ENCODE assay signal across 19 mouse cellular contexts in the genomic region with DNA sequence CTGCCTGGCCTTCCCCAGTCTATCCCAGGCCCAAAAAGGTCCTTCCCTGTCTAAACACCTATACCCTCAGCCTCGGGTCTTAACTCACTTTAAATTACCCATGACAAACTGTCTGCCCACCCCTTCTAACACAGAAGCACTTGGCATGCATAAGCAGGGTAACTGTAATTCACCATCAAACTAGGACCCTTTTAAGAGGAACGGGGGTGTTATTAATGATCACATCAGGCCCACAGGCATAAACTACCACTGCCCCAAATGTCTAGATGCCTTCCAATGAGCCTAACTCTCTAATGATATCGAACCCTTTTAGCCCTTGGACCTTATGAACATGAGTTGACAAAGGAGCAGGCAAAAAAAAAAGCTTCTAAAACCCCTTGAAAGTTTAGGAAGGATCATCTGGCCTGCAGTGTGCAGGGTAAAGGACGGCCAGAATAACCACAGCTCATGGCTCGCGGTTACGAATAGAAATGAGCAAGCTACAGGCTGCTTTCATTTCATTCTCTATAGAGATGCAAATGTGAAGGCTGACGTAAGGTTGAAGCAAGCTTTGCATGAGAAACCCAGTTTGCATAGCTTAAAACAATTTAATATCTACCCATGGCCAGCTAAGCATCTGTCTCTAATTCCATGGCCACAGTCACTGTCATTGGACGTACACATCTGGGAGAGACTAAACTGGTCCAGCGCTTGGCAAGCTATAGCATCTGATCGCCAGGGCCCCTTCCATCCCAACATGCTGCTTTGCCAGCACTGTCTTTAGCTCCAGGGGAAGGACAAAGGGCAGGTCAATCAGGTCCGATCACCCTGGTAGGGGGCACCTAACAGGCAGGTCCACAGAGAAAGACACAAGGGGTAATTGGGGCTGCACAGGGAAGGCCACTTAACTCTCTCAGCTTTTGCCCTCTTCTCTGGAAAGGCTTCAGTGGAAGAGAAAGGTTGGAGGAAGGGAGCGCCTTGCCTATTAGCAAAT.
DNase-seq lines count a peak whose midpoint lies in the region; ATAC-seq lines count a peak whose summit lies in the region.
"Had no signal": no experiment of that assay in that cellular context is flagged by ENCODE, and none has a peak within 500 bp of the region (broad histone marks: within the 10 kb centered on the region; RNA-seq: fewer than 3 reads in every experiment).

No protein-coding gene starts in this region.

- 81% methylated on average over 13 of the region's 13 CpGs for whole genome bisulfite sequencing in embryonic facial prominence, embryonic 10.5 days
- WGBS in forebrain, embryonic 14.5 days: 11% methylated on average over 13 of the region's 13 CpGs
- WGBS in midbrain, embryonic 14.5 days: 22% methylated on average over 13 of the region's 13 CpGs

- no peaks in the 10 kb centered on the region for H3K36me3 ChIP-seq in embryonic facial prominence, embryonic 10.5 days (replicated peaks)
- no peaks in the 10 kb centered on the region for H3K36me3 ChIP-seq in forebrain, embryonic 14.5 days (ENCODE audit: control insufficient read depth, insufficient read depth, low read length)
- H3K36me3 ChIP-seq in midbrain, embryonic 14.5 days (ENCODE audit: control insufficient read depth, insufficient read depth, low read length): no peaks in the 10 kb centered on the region
- H3K36me3 ChIP-seq: heart, embryonic 13.5 days; neural tube, embryonic 12.5 days had no signal

- no peak overlapping the region for H3K4me3 ChIP-seq in embryonic facial prominence, embryonic 10.5 days
- H3K4me3 ChIP-seq in forebrain, embryonic 14.5 days (ENCODE audit: low read depth, low read length): no peak overlapping the region
- no peak overlapping the region for H3K4me3 ChIP-seq in midbrain, embryonic 14.5 days (replicated peaks; ENCODE audit: low read depth, low read length)
- H3K4me3 ChIP-seq: heart, embryonic 13.5 days; layer of hippocampus, adult 2 months; neural tube, embryonic 12.5 days had no signal

- 0 out of 2 replicates have a peak overlapping the region, but pooled peaks have one; percentile 2 for H3K27ac ChIP-seq in embryonic facial prominence, embryonic 10.5 days (replicated peaks)
- H3K27ac ChIP-seq in forebrain, embryonic 14.5 days (ENCODE audit: low read depth, low read length): peak overlapping the region; percentile 74
- H3K27ac ChIP-seq in midbrain, embryonic 14.5 days (replicated peaks; ENCODE audit: low read depth, low read length): peak overlapping the region; percentile 58
- H3K27ac ChIP-seq: heart, embryonic 13.5 days; layer of hippocampus, adult 2 months; neural tube, embryonic 12.5 days had no signal

- DNase-seq in embryo, embryonic 11 days: peak; percentile 32
- no peak for DNase-seq in embryo, embryonic 9.5 days (ENCODE audit: extremely low spot score)
- no peak for DNase-seq in embryonic facial prominence, embryonic 10.5 days (ENCODE audit: low spot score)
- peak; percentile 89 for DNase-seq in forebrain, embryonic 14.5 days (ENCODE audit: low spot score)
- DNase-seq in midbrain, embryonic 14.5 days: peak; percentile 73
- DNase-seq in right cerebral cortex, postnatal 25 days: no peak
- DNase-seq in thymus, postnatal 10 days (ENCODE audit: low spot score in 2 of 2): no peak
- no peak for DNase-seq in frontal cortex, postnatal 25 days (ENCODE audit: low spot score in 2 of 2)
- DNase-seq: adrenal gland, adult 8-10 months; cerebellum, adult 11-12 months; cerebellum, postnatal 36 days; heart, postnatal 36 days; left cerebral cortex, postnatal 4 days; lung, adult 18-20 months; thymus, postnatal 25 days had no signal

- H3K9ac ChIP-seq in forebrain, embryonic 14.5 days (ENCODE audit: low read length): no peak overlapping the region
- no peak overlapping the region for H3K9ac ChIP-seq in midbrain, embryonic 14.5 days (replicated peaks; ENCODE audit: low read length)
- H3K9ac ChIP-seq: heart, embryonic 13.5 days; neural tube, embryonic 12.5 days had no signal

- H3K9me3 ChIP-seq in embryonic facial prominence, embryonic 10.5 days: no peaks in the 10 kb centered on the region
- no peaks in the 10 kb centered on the region for H3K9me3 ChIP-seq in forebrain, embryonic 14.5 days (replicated peaks; ENCODE audit: control insufficient read depth, low read length)
- H3K9me3 ChIP-seq in midbrain, embryonic 14.5 days (ENCODE audit: control insufficient read depth, low read length): no peaks in the 10 kb centered on the region
- H3K9me3 ChIP-seq: heart, embryonic 13.5 days; neural tube, embryonic 12.5 days had no signal

- peak; percentile 78 for ATAC-seq in forebrain, embryonic 14.5 days
- no peak for ATAC-seq in midbrain, embryonic 14.5 days (ENCODE audit: low FRiP score, low TSS enrichment)
- ATAC-seq: intestine, embryonic 16.5 days had no signal

- peaks cover 35% of the 10 kb centered on the region for H3K4me1 ChIP-seq in embryonic facial prominence, embryonic 10.5 days
- H3K4me1 ChIP-seq in forebrain, embryonic 14.5 days (ENCODE audit: control insufficient read depth, insufficient read depth, low read length): peaks cover 41% of the 10 kb centered on the region
- H3K4me1 ChIP-seq in midbrain, embryonic 14.5 days (ENCODE audit: control insufficient read depth, insufficient read depth, low read length): peaks cover 50% of the 10 kb centered on the region

- H3K27me3 ChIP-seq in embryonic facial prominence, embryonic 10.5 days (replicated peaks; ENCODE audit: low read depth, poor library complexity, severe bottlenecking): peaks cover 8% of the 10 kb centered on the region
- no peaks in the 10 kb centered on the region for H3K27me3 ChIP-seq in forebrain, embryonic 14.5 days (replicated peaks; ENCODE audit: control insufficient read depth, insufficient read depth, low read length)
- H3K27me3 ChIP-seq in midbrain, embryonic 14.5 days (ENCODE audit: control insufficient read depth, insufficient read depth, low read length): no peaks in the 10 kb centered on the region
- H3K27me3 ChIP-seq: heart, embryonic 13.5 days; neural tube, embryonic 12.5 days had no signal

- H3K4me2 ChIP-seq in forebrain, embryonic 14.5 days (ENCODE audit: low read length): 0 out of 2 replicates have a peak overlapping the region, but pooled peaks have one; percentile 16
- no peak overlapping the region for H3K4me2 ChIP-seq in midbrain, embryonic 14.5 days (ENCODE audit: low read length)
- H3K4me2 ChIP-seq: heart, embryonic 13.5 days; neural tube, embryonic 12.5 days had no signal

Comparison
In these comparisons a context has a peak if more than half of its experiments do, and no peak if none do; other contexts are left out.
1. DNase-seq: peak in embryo, embryonic 11 days (single experiment), forebrain, embryonic 14.5 days (single experiment) and midbrain, embryonic 14.5 days (single experiment); none in embryo, embryonic 9.5 days (single experiment), embryonic facial prominence, embryonic 10.5 days (single experiment), right cerebral cortex, postnatal 25 days (single experiment), thymus, postnatal 10 days (0 of 2) and frontal cortex, postnatal 25 days (0 of 2).
2. H3K27ac ChIP-seq: peak in every context shown above with its lines; median percentile 74 in forebrain, embryonic 14.5 days; 58 in midbrain, embryonic 14.5 days; 2 in embryonic facial prominence, embryonic 10.5 days.